Mouse (Mus musculus): ENCODE measurements at regions not wholly inside any gene's neighbourhood (a gene's known extent, or its start where the extent isn't known, plus 50 kb on each side); places are given as distances from the start of the nearest gene placed in this dataset.
"Not testable (repeated sequence)": the region's sequence is repeated elsewhere in the genome, so short reads cannot be mapped to it uniquely, and the experiment has no call there.

DNA sequence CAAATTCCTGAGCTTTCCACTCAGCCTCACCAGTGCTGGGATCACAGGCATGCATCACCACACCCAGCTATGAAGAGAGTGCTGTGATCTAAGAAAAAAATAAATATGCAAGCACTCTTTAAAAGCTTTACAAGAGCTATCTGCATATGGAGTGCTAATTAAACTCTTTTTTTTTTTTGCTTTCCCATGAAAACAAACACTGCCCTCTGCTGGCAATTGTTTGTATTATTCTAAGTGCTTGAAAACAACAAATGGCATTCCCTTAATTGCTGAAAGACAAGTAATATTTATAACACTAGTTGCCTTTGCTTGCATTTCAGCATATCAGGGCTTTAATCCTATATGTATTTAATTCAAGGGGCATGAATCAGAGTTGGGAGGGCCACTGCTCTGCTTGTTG, 91.8 kb downstream of the 5730507C01Rik start:
- not testable (repeated sequence) for DNase-seq (ENCODE audit: low spot score in 2 of 2)

DNA sequence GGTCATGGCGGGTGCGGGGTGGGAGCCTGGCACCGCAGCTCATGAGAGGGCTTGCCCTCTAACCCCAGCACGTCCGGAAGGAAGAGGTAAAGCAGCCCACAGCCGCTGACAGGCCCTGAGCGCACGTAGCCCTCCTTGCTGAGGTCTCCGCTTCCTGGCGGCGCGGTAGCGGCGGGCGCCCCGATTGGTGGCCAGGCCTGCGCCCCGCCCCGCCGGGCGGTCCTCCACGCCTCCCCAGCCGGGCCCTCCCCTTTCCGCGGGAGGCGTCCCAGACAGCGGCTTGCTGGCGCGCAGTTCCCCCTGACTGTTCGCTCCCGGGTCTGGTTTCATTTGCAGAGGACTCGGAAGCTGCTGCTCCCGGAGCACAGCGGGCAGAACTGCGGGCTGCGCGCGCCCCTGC, 95.5 kb downstream of the 5730507C01Rik start:
- DNase-seq (ENCODE audit: low spot score in 2 of 2) = peak; percentile 10 to 65

DNA sequence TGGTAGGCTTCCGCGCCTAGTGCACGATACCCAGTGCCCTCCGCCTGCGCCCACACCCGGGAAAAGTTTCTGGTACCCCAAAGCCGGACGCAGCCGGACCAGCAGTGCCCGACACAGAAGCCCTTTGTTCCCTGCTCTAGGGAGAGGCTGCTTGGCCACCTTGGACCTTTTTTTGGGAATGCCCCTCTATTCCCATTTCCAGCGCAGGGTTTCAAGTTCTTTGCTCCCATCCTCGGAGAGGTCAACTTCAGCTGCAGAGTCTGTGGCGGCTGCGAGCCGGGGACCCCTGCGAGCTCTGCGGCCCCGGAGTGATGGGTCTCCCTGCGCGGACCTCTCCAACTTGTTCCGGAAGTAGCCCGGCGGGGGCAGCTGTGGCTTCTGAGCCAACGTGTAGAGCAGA, 96.3 kb downstream of the 5730507C01Rik start:
- peak in 1 of 2 experiments; percentile 2 for DNase-seq (ENCODE audit: low spot score in 2 of 2)

Data from spleen, postnatal 10 days (tissue).